Mouse (Mus musculus): ENCODE measurements at regions not wholly inside any gene's neighbourhood (a gene's known extent, or its start where the extent isn't known, plus 50 kb on each side); places are given as distances from the start of the nearest gene placed in this dataset.

- H3K9ac ChIP-seq: no peak overlapping the region
- H3K36me3 ChIP-seq: no peaks in the 10 kb centered on the region
- no peaks in the 10 kb centered on the region for H3K27me3 ChIP-seq (replicated peaks)
- no peak overlapping the region for H3K27ac ChIP-seq (ENCODE audit: poor library complexity, severe bottlenecking)
- no peak overlapping the region for H3K4me2 ChIP-seq
- H3K9me3 ChIP-seq (replicated peaks): no peaks in the 10 kb centered on the region
- H3K4me3 ChIP-seq: no peak overlapping the region
- no peaks in the 10 kb centered on the region for H3K4me1 ChIP-seq (replicated peaks)
- WGBS: 84% methylated on average over 3 of the region's 3 CpGs
- ATAC-seq (ENCODE audit: insufficient number of reproducible peaks, low FRiP score): no peak
These were observed 270.9 kb upstream of the Stt3b start for GRCm38 (mm10) chr9:115581116-115581515.

- Histone ChIP-seq H3K27ac (ENCODE audit: poor library complexity, severe bottlenecking) (no peak overlapping the region), H3K36me3 (no peaks in the 10 kb centered on the region), H3K9me3 (replicated peaks) (peaks cover 5% of the 10 kb centered on the region), H3K4me2 (no peak overlapping the region), H3K9ac (no peak overlapping the region), H3K4me1 (replicated peaks) (no peaks in the 10 kb centered on the region), H3K4me3 (no peak overlapping the region), H3K27me3 (replicated peaks) (no peaks in the 10 kb centered on the region)
- WGBS: 86% methylated on average over 11 of the region's 11 CpGs
- ATAC-seq (ENCODE audit: insufficient number of reproducible peaks, low FRiP score): no peak
These were observed 273.3 kb upstream of the Stt3b start for GRCm38 (mm10) chr9:115583548-115583947.

DNA sequence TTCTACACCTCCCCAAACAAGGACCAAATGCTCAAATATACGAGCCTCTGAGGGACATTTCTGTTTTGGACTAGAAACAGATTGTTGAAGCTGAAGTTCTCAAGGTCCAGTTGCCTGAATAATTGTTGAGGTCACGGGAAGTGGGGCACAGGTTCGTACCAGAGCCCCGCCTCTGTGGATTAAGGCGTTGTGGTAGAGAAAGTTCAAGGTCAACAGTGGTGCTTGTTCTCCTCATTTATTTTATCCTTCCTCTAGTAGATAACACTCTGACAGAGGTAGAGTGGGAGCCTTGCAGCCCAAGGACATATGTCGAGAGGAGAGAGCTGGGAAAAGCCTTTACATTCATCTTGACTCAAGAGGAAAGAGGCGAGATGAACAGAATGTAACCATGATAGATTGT, 274.7 kb upstream of the Stt3b start:
- H3K9me3 ChIP-seq (replicated peaks): peaks cover 5% of the 10 kb centered on the region
- H3K9ac ChIP-seq: no peak overlapping the region
- no peaks in the 10 kb centered on the region for H3K4me1 ChIP-seq (replicated peaks)
- H3K27me3 ChIP-seq (replicated peaks): no peaks in the 10 kb centered on the region
- H3K4me2 ChIP-seq: no peak overlapping the region
- no peaks in the 10 kb centered on the region for H3K36me3 ChIP-seq
- H3K4me3 ChIP-seq: no peak overlapping the region
- 70% methylated on average over 7 of the region's 7 CpGs for WGBS
- H3K27ac ChIP-seq (ENCODE audit: poor library complexity, severe bottlenecking): no peak overlapping the region
- no peak for ATAC-seq (ENCODE audit: insufficient number of reproducible peaks, low FRiP score)

- Histone ChIP-seq H3K4me1 (replicated peaks) (no peaks in the 10 kb centered on the region), H3K9me3 (replicated peaks) (peaks cover 5% of the 10 kb centered on the region), H3K4me2 (no peak overlapping the region), H3K27ac (ENCODE audit: poor library complexity, severe bottlenecking) (no peak overlapping the region), H3K36me3 (no peaks in the 10 kb centered on the region), H3K27me3 (replicated peaks) (no peaks in the 10 kb centered on the region), H3K4me3 (no peak overlapping the region), H3K9ac (no peak overlapping the region)
- WGBS: 74% methylated on average over 5 of the region's 5 CpGs
- no peak for ATAC-seq (ENCODE audit: insufficient number of reproducible peaks, low FRiP score)
These were observed 282.2 kb upstream of the Stt3b start for GRCm38 (mm10) chr9:115592466-115592865.

DNA sequence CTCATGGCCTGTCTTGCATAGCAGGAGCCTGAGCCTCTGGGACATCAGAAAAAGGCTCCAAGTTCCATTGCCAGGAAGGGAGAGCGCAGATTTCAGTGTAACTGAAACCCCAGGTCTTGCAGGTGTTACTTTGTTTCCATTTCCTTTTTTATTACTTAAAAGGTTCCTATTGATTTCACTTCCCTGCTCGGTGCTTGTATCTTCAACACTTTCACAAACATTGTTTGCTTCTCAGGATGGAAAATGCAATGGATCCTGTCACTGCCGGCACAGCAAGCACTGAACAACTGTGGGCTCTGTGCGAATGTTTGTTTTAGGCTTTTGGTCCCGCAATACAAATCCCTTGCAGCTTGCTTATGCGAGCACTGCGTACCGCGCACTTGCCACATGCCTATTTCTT, 290.0 kb upstream of the Stt3b start:
- no peak overlapping the region for H3K4me2 ChIP-seq
- no peak overlapping the region for H3K9ac ChIP-seq
- H3K4me1 ChIP-seq (replicated peaks): no peaks in the 10 kb centered on the region
- 84% methylated on average over 9 of the region's 9 CpGs for WGBS
- no peak overlapping the region for H3K4me3 ChIP-seq
- no peak overlapping the region for H3K27ac ChIP-seq (ENCODE audit: poor library complexity, severe bottlenecking)
- 0 out of 2 replicates have a peak, but pooled peaks cover 7% of the 10 kb centered on the region for H3K9me3 ChIP-seq (replicated peaks)
- no peaks in the 10 kb centered on the region for H3K27me3 ChIP-seq (replicated peaks)
- no peak for ATAC-seq (ENCODE audit: insufficient number of reproducible peaks, low FRiP score)
- no peaks in the 10 kb centered on the region for H3K36me3 ChIP-seq

DNA sequence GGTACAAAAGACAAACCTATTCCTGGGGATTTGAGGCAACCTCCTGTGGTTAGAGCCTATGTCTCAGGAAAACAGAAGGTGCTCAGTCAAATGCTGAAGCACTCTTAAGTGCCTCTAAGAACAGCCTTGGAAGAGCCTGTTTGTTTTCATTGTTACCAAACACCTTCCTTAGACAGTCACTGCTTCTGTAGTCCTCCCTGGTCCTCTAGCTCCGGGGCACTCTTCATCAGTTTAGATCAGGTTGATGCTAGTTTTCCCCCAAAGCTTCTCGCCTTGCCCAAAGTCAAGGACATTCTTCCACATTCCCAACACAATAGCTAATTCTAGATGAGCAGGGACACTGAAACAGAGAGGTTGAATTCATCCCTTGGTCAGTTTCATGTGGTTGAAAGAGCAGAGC, 290.6 kb upstream of the Stt3b start:
- no peak for ATAC-seq (ENCODE audit: insufficient number of reproducible peaks, low FRiP score)
- Histone ChIP-seq H3K36me3 (no peaks in the 10 kb centered on the region), H3K4me1 (replicated peaks) (no peaks in the 10 kb centered on the region), H3K4me2 (no peak overlapping the region), H3K27ac (ENCODE audit: poor library complexity, severe bottlenecking) (no peak overlapping the region), H3K4me3 (no peak overlapping the region), H3K9me3 (replicated peaks) (0 out of 2 replicates have a peak, but pooled peaks cover 7% of the 10 kb centered on the region), H3K27me3 (replicated peaks) (no peaks in the 10 kb centered on the region), H3K9ac (no peak overlapping the region)
- 56% methylated on average over 2 of the region's 2 CpGs for WGBS

DNA sequence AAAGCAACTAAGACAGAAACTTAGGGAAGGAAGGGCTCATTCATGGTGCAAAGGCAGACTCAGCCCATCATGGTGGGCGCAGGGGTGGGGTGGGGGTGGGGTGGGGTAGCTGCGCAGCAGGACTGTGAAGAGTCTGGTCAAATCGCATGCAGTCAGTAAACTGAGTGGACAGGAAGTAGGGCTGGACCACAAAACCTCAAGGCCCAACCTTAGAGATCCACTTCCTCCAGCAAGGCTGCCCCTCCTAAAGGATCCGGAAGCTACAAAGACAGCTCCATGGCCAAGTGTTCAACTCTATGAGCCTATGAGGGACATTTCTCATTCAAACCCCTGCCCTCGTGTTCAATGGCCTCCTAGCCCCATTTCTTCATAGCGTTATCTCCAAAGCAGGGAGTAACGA, 292.6 kb upstream of the Stt3b start:
- Histone ChIP-seq H3K27ac (ENCODE audit: poor library complexity, severe bottlenecking) (no peak overlapping the region), H3K36me3 (no peaks in the 10 kb centered on the region), H3K4me3 (no peak overlapping the region), H3K4me1 (replicated peaks) (no peaks in the 10 kb centered on the region), H3K27me3 (replicated peaks) (no peaks in the 10 kb centered on the region), H3K9me3 (replicated peaks) (0 out of 2 replicates have a peak, but pooled peaks cover 7% of the 10 kb centered on the region), H3K9ac (no peak overlapping the region), H3K4me2 (no peak overlapping the region)
- 88% methylated on average over 7 of the region's 7 CpGs for WGBS
- ATAC-seq (ENCODE audit: insufficient number of reproducible peaks, low FRiP score): no peak

GRCm38 (mm10) chr9:115604450-115604849, 294.2 kb upstream of the Stt3b start:
- Histone ChIP-seq H3K4me1 (replicated peaks) (no peaks in the 10 kb centered on the region), H3K4me3 (no peak overlapping the region), H3K27me3 (replicated peaks) (no peaks in the 10 kb centered on the region), H3K9me3 (replicated peaks) (0 out of 2 replicates have a peak, but pooled peaks cover 7% of the 10 kb centered on the region), H3K27ac (ENCODE audit: poor library complexity, severe bottlenecking) (no peak overlapping the region), H3K9ac (no peak overlapping the region), H3K4me2 (no peak overlapping the region), H3K36me3 (no peaks in the 10 kb centered on the region)
- WGBS: 77% methylated on average over 3 of the region's 3 CpGs
- no peak for ATAC-seq (ENCODE audit: insufficient number of reproducible peaks, low FRiP score)

GRCm38 (mm10) chr9:115604968-115605682, 294.9 kb upstream of the Stt3b start:
- no peaks in the 10 kb centered on the region for H3K4me1 ChIP-seq (replicated peaks)
- ATAC-seq (ENCODE audit: insufficient number of reproducible peaks, low FRiP score): no peak
- H3K36me3 ChIP-seq: no peaks in the 10 kb centered on the region
- H3K9me3 ChIP-seq (replicated peaks): 0 out of 2 replicates have a peak, but pooled peaks cover 7% of the 10 kb centered on the region
- H3K4me3 ChIP-seq: no peak overlapping the region
- H3K27ac ChIP-seq (ENCODE audit: poor library complexity, severe bottlenecking): no peak overlapping the region
- no peak overlapping the region for H3K9ac ChIP-seq
- 79% methylated on average over 14 of the region's 14 CpGs for WGBS
- no peak overlapping the region for H3K4me2 ChIP-seq
- no peaks in the 10 kb centered on the region for H3K27me3 ChIP-seq (replicated peaks)

DNA sequence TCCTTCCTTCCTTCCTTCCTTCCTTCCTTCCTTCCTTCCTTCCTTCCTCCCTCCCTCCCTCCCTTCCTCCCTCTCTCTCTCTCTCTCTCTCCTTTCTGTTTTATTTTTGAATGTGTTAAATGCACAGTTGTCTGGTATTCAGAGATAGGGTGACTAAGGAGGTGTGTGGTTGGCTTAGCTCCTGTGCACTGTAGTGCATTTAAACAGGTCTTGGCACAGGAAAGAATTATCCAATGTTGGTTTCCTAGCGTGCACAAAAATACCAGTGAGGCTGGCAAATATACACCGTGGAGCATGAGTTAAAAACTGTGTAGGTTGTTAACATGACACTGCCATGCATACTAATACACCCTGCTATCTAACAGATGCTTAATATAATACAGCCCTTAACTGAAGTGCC, 297.7 kb upstream of the Stt3b start:
- H3K9ac ChIP-seq: no peak overlapping the region
- no peak for ATAC-seq (ENCODE audit: insufficient number of reproducible peaks, low FRiP score)
- H3K4me2 ChIP-seq: no peak overlapping the region
- 77% methylated on average over 2 of the region's 2 CpGs for WGBS
- no peaks in the 10 kb centered on the region for H3K9me3 ChIP-seq (replicated peaks)
- no peaks in the 10 kb centered on the region for H3K36me3 ChIP-seq
- H3K4me3 ChIP-seq: no peak overlapping the region
- H3K27ac ChIP-seq (ENCODE audit: poor library complexity, severe bottlenecking): no peak overlapping the region
- no peaks in the 10 kb centered on the region for H3K4me1 ChIP-seq (replicated peaks)
- no peaks in the 10 kb centered on the region for H3K27me3 ChIP-seq (replicated peaks)

DNA sequence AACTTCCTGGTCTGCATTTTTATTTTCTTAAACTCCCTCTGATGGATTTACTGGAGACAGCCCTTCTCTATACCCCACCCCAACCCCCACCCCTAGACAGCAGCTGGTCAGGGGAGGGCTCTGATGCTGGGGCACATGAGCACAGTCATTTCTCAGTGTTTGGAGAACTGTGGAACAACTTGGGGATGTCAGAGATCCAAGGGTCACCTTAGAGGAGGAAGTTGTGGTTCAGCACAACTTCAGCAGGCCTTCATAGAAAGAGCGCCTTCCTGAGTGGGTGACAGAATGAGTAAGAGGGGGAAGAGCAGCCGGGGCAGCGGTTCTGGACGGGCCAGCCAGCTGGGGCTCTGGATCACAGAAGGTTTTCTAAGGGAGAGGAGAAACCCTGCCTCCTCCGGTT, 298.2 kb upstream of the Stt3b start:
- Histone ChIP-seq H3K4me1 (replicated peaks) (0 out of 2 replicates have a peak, but pooled peaks cover 3% of the 10 kb centered on the region), H3K9me3 (replicated peaks) (no peaks in the 10 kb centered on the region), H3K4me2 (no peak overlapping the region), H3K9ac (no peak overlapping the region), H3K27me3 (replicated peaks) (no peaks in the 10 kb centered on the region), H3K4me3 (no peak overlapping the region), H3K36me3 (no peaks in the 10 kb centered on the region), H3K27ac (ENCODE audit: poor library complexity, severe bottlenecking) (no peak overlapping the region)
- 69% methylated on average over 5 of the region's 5 CpGs for WGBS
- no peak for ATAC-seq (ENCODE audit: insufficient number of reproducible peaks, low FRiP score)

- no peak overlapping the region for H3K4me2 ChIP-seq
- H3K4me3 ChIP-seq: no peak overlapping the region
- 0 out of 2 replicates have a peak, but pooled peaks cover 3% of the 10 kb centered on the region for H3K4me1 ChIP-seq (replicated peaks)
- H3K27me3 ChIP-seq (replicated peaks): no peaks in the 10 kb centered on the region
- H3K36me3 ChIP-seq: no peaks in the 10 kb centered on the region
- ATAC-seq (ENCODE audit: insufficient number of reproducible peaks, low FRiP score): no peak
- 66% methylated on average over 5 of the region's 5 CpGs for WGBS
- H3K9me3 ChIP-seq (replicated peaks): no peaks in the 10 kb centered on the region
- H3K9ac ChIP-seq: no peak overlapping the region
- no peak overlapping the region for H3K27ac ChIP-seq (ENCODE audit: poor library complexity, severe bottlenecking)
These were observed 299.4 kb upstream of the Gadl1 start for GRCm38 (mm10) chr9:115609904-115610303.
